Mouse (Mus musculus) embryonic fibroblast, embryonic 13.5 days (primary cell): Measurements from ENCODE around the gene Pigc.

Experiments used
- CTCF ChIP-seq: IDR thresholded peaks from 2 replicates; pipeline ENCODE4 v1.5.1; 2011; ENCODE audit warnings: mild to moderate bottlenecking, control low read depth, low read length, moderate library complexity, borderline replicate concordance; ENCODE audit not compliant: insufficient read depth
- POLR2A ChIP-seq: IDR thresholded peaks from 2 replicates; pipeline ENCODE4 v1.6.1; 2011; ENCODE audit warnings: low read depth, mild to moderate bottlenecking, control low read depth, low read length, moderate library complexity

- TF ChIP-seq CTCF (no peak), POLR2A (no peak)
Measured at GRCm38 (mm10) chr1:161980626-161981298, 11.8 kb downstream of the Pigc start.
